Mouse (Mus musculus) forebrain, embryonic 10.5 days (tissue): ENCODE measurements around the gene Sfrp4. TPM values are rescaled to one million over a fixed set of nuclear protein-coding genes. Genes with fewer than 3 reads are reported as not detected.

ENCODE experiments used
- DNase-seq: peaks from one replicate; pipeline ENCODE4 v3.0.0-alpha.2; 2017; ENCODE audit warnings: low spot score; ENCODE audit errors: extremely low spot score
- H3K27ac ChIP-seq: fragments of 300-500 bp; sonication (generic); 2 replicates; pipeline ENCODE4 v1.5.1; 2016; ENCODE audit warnings: mild to moderate bottlenecking
- H3K27me3 ChIP-seq: fragments of 300-500 bp; sonication (generic); 2 replicates; pipeline ENCODE4 v1.6.1; 2016; ENCODE audit warnings: mild to moderate bottlenecking; ENCODE audit not compliant: poor library complexity, severe bottlenecking
- H3K36me3 ChIP-seq: fragments of 300-500 bp; sonication (generic); replicated peaks from 2 replicates; pipeline ENCODE4 v1.6.1; 2016; ENCODE audit warnings: mild to moderate bottlenecking, moderate library complexity
- H3K4me1 ChIP-seq: fragments of 300-500 bp; sonication (generic); 2 replicates; pipeline ENCODE4 v1.6.1; 2016
- H3K4me3 ChIP-seq: fragments of 300-500 bp; sonication (generic); 2 replicates; pipeline ENCODE4 v1.5.1; 2016; ENCODE audit warnings: mild to moderate bottlenecking, moderate library complexity
- H3K9me3 ChIP-seq: fragments of 300-500 bp; sonication (generic); 2 replicates; pipeline ENCODE4 v1.6.1; 2016; ENCODE audit warnings: mild to moderate bottlenecking, moderate library complexity
- WGBS: fragments of 180-500 bp; shearing (Covaris S2); methylation state at CpG from one replicate; pipeline ENCODE4 v1.1.7; 2016; 5-methylcytosine and 5-hydroxymethylcytosine counted together
- polyA plus RNA-seq: library from polyadenylated mRNA; unstranded; fragments of >200 nt; fragmentation: Nextera tagmentation; extraction: Ambion mirVana; gene quantifications from 2 replicates; pipeline ENCODE4 v1.2.1, GENCODE M21; 2016

The Sfrp4 gene
- polyA plus RNA-seq, 1 experiment from 2014 or later: 1.7 TPM

GRCm38 (mm10) chr13:19649824-19650223 lies 26.9 kb downstream of the Sfrp4 start:
- H3K4me3 ChIP-seq: no peak overlapping the region
- DNase-seq: no peak
- no peaks in the 10 kb centered on the region for H3K9me3 ChIP-seq
- H3K27ac ChIP-seq: no peak overlapping the region
- 99% methylated on average over 2 of the region's 2 CpGs for WGBS
- no peaks in the 10 kb centered on the region for H3K36me3 ChIP-seq
- H3K4me1 ChIP-seq: no peaks in the 10 kb centered on the region
- no peaks in the 10 kb centered on the region for H3K27me3 ChIP-seq

- WGBS: 91% methylated on average over 2 of the region's 2 CpGs
Observed at GRCm38 (mm10) chr13:19652405-19652804, 29.5 kb downstream of the Sfrp4 start.

GRCm38 (mm10) chr13:19668355-19669140 lies 45.6 kb downstream of the Sfrp4 start:
- no peaks in the 10 kb centered on the region for H3K9me3 ChIP-seq
- no peak for DNase-seq
- no peaks in the 10 kb centered on the region for H3K27me3 ChIP-seq
- no peak overlapping the region for H3K4me3 ChIP-seq
- no peaks in the 10 kb centered on the region for H3K4me1 ChIP-seq
- H3K27ac ChIP-seq: no peak overlapping the region
- H3K36me3 ChIP-seq: no peaks in the 10 kb centered on the region
- WGBS: 90% methylated on average over 4 of the region's 4 CpGs

More at GRCm38 (mm10) chr13:19652405-19652804, 29.5 kb downstream of the Sfrp4 start:
- H3K36me3 ChIP-seq: no peaks in the 10 kb centered on the region
- no peak overlapping the region for H3K4me3 ChIP-seq
- no peak for DNase-seq
- no peaks in the 10 kb centered on the region for H3K4me1 ChIP-seq
- H3K9me3 ChIP-seq: no peaks in the 10 kb centered on the region
- H3K27ac ChIP-seq: no peak overlapping the region
- H3K27me3 ChIP-seq: no peaks in the 10 kb centered on the region

GRCm38 (mm10) chr13:19674025-19674424 lies 51.1 kb downstream of the Sfrp4 start:
- DNase-seq: no peak
- WGBS: 93% methylated on average over 3 of the region's 3 CpGs
- Histone ChIP-seq H3K27me3 (no peaks in the 10 kb centered on the region), H3K4me3 (no peak overlapping the region), H3K27ac (no peak overlapping the region), H3K9me3 (no peaks in the 10 kb centered on the region), H3K36me3 (no peaks in the 10 kb centered on the region), H3K4me1 (no peaks in the 10 kb centered on the region)

- no peaks in the 10 kb centered on the region for H3K27me3 ChIP-seq
- no peak overlapping the region for H3K4me3 ChIP-seq
- DNase-seq: no peak
- H3K4me1 ChIP-seq: no peaks in the 10 kb centered on the region
- no peaks in the 10 kb centered on the region for H3K9me3 ChIP-seq
- no peaks in the 10 kb centered on the region for H3K36me3 ChIP-seq
- no peak overlapping the region for H3K27ac ChIP-seq
Observed at GRCm38 (mm10) chr13:19674601-19675000, 51.7 kb downstream of the Sfrp4 start.

Other genes starting within 250 kb of the Sfrp4 start
- gene Stard3nl, start 227.3 kb upstream of the Sfrp4 start, polyA plus RNA-seq: 100 and 102 TPM in 2 replicates
- gene Epdr1, start 3.2 kb upstream of the Sfrp4 start, polyA plus RNA-seq: 20.8 and 21.1 TPM in 2 replicates
- gene Nme8, start 74.7 kb downstream of the Sfrp4 start, polyA plus RNA-seq: not detected in 2 replicates
- gene Gpr141, start 201.2 kb downstream of the Sfrp4 start, polyA plus RNA-seq: 0.05 and 0.17 TPM in 2 replicates